Mouse (Mus musculus) granulocyte monocyte progenitor cell, adult 5-6 weeks (primary cell): Measurements from ENCODE around the gene Hexdc. TPM values are rescaled to one million over a fixed set of nuclear protein-coding genes. Genes with fewer than 3 reads are reported as not detected.

Source experiments
- total RNA-seq, 2 experiments: library from RNA; stranded (forward) in 1 of 2; stranded (reverse) in 1 of 2; fragments of 200-712, 200-1000 nt in 1 of 2; fragments of >200 nt in 1 of 2; fragmentation: Nextera tagmentation in 1 of 2; gene quantifications; 2 replicates each; pipeline ENCODE4 v1.2.3; 2014 to 2017

Gene Hexdc
- total RNA-seq, 2 experiments from 2014 or later = 2.4 to 5.6 TPM

Other genes with a start within 250 kb of the Hexdc start
- 53.7 and 63.6 TPM in 2 replicates for gene Csnk1d, start 213.1 kb upstream of the Hexdc start, total RNA-seq (2014; fragmentation: Nextera tagmentation)
- 68.2 and 70.6 TPM in 2 replicates for gene Csnk1d, start 213.1 kb upstream of the Hexdc start, total RNA-seq (2017)
- gene Cd7, start 165.0 kb upstream of the Hexdc start, total RNA-seq (2014; fragmentation: Nextera tagmentation) = 6.1 TPM in 1 of 2 replicates, not detected in the other
- gene Cd7, start 165.0 kb upstream of the Hexdc start, total RNA-seq (2017) = not detected in 2 replicates
- not detected in 2 replicates for gene Sectm1b, start 140.9 kb upstream of the Hexdc start, total RNA-seq (2014; fragmentation: Nextera tagmentation)
- not detected in 2 replicates for gene Sectm1b, start 140.9 kb upstream of the Hexdc start, total RNA-seq (2017)
- gene Sectm1a, start 123.2 kb upstream of the Hexdc start, total RNA-seq (2014; fragmentation: Nextera tagmentation) = not detected in 2 replicates
- gene Sectm1a, start 123.2 kb upstream of the Hexdc start, total RNA-seq (2017) = not detected in 2 replicates
- not detected in 2 replicates for gene Tex19.2, start 85.8 kb upstream of the Hexdc start, total RNA-seq (2014; fragmentation: Nextera tagmentation)
- not detected in 2 replicates for gene Tex19.2, start 85.8 kb upstream of the Hexdc start, total RNA-seq (2017)
- gene Tex19.1, start 58.3 kb upstream of the Hexdc start, total RNA-seq (2014; fragmentation: Nextera tagmentation) = not detected in 2 replicates
- gene Tex19.1, start 58.3 kb upstream of the Hexdc start, total RNA-seq (2017) = not detected in 2 replicates
- gene Uts2r, start 44.2 kb upstream of the Hexdc start, total RNA-seq (2014; fragmentation: Nextera tagmentation) = not detected in 2 replicates
- gene Uts2r, start 44.2 kb upstream of the Hexdc start, total RNA-seq (2017) = not detected in 2 replicates
- 13.1 and 15.1 TPM in 2 replicates for gene Ogfod3, start 278 bp downstream of the Hexdc start, total RNA-seq (2014; fragmentation: Nextera tagmentation)
- 7.7 and 10.3 TPM in 2 replicates for gene Ogfod3, start 278 bp downstream of the Hexdc start, total RNA-seq (2017)
- gene Cybc1, start 24.9 kb downstream of the Hexdc start, total RNA-seq (2014; fragmentation: Nextera tagmentation) = 51.9 and 70.5 TPM in 2 replicates
- gene Cybc1, start 24.9 kb downstream of the Hexdc start, total RNA-seq (2017) = 32.9 and 54.6 TPM in 2 replicates
- gene Narf, start 32.8 kb downstream of the Hexdc start, total RNA-seq (2014; fragmentation: Nextera tagmentation) = 10.4 and 22.0 TPM in 2 replicates
- 14.7 and 21.0 TPM in 2 replicates for gene Narf, start 32.8 kb downstream of the Hexdc start, total RNA-seq (2017)
- 35.7 and 40.4 TPM in 2 replicates for gene Foxk2, start 55.6 kb downstream of the Hexdc start, total RNA-seq (2014; fragmentation: Nextera tagmentation)
- 25.3 and 26.1 TPM in 2 replicates for gene Foxk2, start 55.6 kb downstream of the Hexdc start, total RNA-seq (2017)
- gene Wdr45b, start 150.0 kb downstream of the Hexdc start, total RNA-seq (2014; fragmentation: Nextera tagmentation) = 31.3 and 68.7 TPM in 2 replicates
- gene Wdr45b, start 150.0 kb downstream of the Hexdc start, total RNA-seq (2017) = 42.4 and 52.4 TPM in 2 replicates
- 0.71 TPM in 1 of 2 replicates, not detected in the other for gene Rab40b, start 183.8 kb downstream of the Hexdc start, total RNA-seq (2014; fragmentation: Nextera tagmentation)
- gene Rab40b, start 183.8 kb downstream of the Hexdc start, total RNA-seq (2017) = not detected in 2 replicates
- 6.3 and 8.3 TPM in 2 replicates for gene Fn3krp, start 217.0 kb downstream of the Hexdc start, total RNA-seq (2014; fragmentation: Nextera tagmentation)
- 9.8 and 12.5 TPM in 2 replicates for gene Fn3krp, start 217.0 kb downstream of the Hexdc start, total RNA-seq (2017)
- gene Fn3k, start 230.5 kb downstream of the Hexdc start, total RNA-seq (2014; fragmentation: Nextera tagmentation) = not detected in 2 replicates
- not detected in 2 replicates for gene Fn3k, start 230.5 kb downstream of the Hexdc start, total RNA-seq (2017)
- 42.4 and 51.1 TPM in 2 replicates for gene Tbcd, start 247.5 kb downstream of the Hexdc start, total RNA-seq (2014; fragmentation: Nextera tagmentation)
- gene Tbcd, start 247.5 kb downstream of the Hexdc start, total RNA-seq (2017) = 48.7 and 49.5 TPM in 2 replicates